Mouse (Mus musculus) intestine, embryonic 15.5 days (tissue): ENCODE measurements around the gene Samd7. TPM values are rescaled to one million over a fixed set of nuclear protein-coding genes. Genes with fewer than 3 reads are reported as not detected.
A peak's percentile ranks its signal among the peaks of the same experiment; 100 is the strongest.
"Not testable (repeated sequence)": the region's sequence is repeated elsewhere in the genome, so short reads cannot be mapped to it uniquely, and the experiment has no call there.

Source experiments
- ATAC-seq: fragments of 200-750 bp; cut with Nextera tagmentation; 2 replicates; pipeline ENCODE4 v1.8.0; 2017; ENCODE audit warnings: moderate TSS enrichment, moderate library complexity
- H3K27ac ChIP-seq: fragments of 300-500 bp; sonication (generic); 2 replicates; pipeline ENCODE4 v1.5.1; 2015; ENCODE audit warnings: mild to moderate bottlenecking, inconsistent platforms
- H3K27me3 ChIP-seq: fragments of 300-500 bp; sonication (generic); replicated peaks from 2 replicates; pipeline ENCODE4 v1.6.1; 2015; ENCODE audit warnings: inconsistent platforms
- H3K36me3 ChIP-seq: fragments of 300-500 bp; sonication (generic); 2 replicates; pipeline ENCODE4 v1.6.1; 2015; ENCODE audit warnings: inconsistent platforms
- H3K4me1 ChIP-seq: fragments of 300-500 bp; sonication (generic); replicated peaks from 2 replicates; pipeline ENCODE4 v1.6.1; 2015; ENCODE audit warnings: inconsistent platforms
- H3K4me2 ChIP-seq: fragments of 300-500 bp; sonication (generic); replicated peaks from 2 replicates; pipeline ENCODE4 v1.6.1; 2015; ENCODE audit warnings: mild to moderate bottlenecking, inconsistent platforms
- H3K4me3 ChIP-seq: fragments of 300-500 bp; sonication (generic); replicated peaks from 2 replicates; pipeline ENCODE4 v1.5.1; 2015; ENCODE audit warnings: inconsistent platforms
- H3K9ac ChIP-seq: fragments of 300-500 bp; sonication (generic); 2 replicates; pipeline ENCODE4 v1.6.1; 2015; ENCODE audit warnings: inconsistent platforms
- H3K9me3 ChIP-seq: fragments of 300-500 bp; sonication (generic); 2 replicates; pipeline ENCODE4 v1.6.1; 2016; ENCODE audit warnings: inconsistent platforms
- WGBS: fragments of 180-500 bp; shearing (Covaris S2); methylation state at CpG from one replicate; pipeline ENCODE4 v1.1.7; 2015; 5-methylcytosine and 5-hydroxymethylcytosine counted together
- polyA plus RNA-seq: library from polyadenylated mRNA; unstranded; fragments of >200 nt; fragmentation: Nextera tagmentation; extraction: Ambion mirVana; gene quantifications from 2 replicates; pipeline ENCODE4 v1.2.1, GENCODE M21; 2015

The Samd7 gene
- not detected in 2 replicates for polyA plus RNA-seq

DNA sequence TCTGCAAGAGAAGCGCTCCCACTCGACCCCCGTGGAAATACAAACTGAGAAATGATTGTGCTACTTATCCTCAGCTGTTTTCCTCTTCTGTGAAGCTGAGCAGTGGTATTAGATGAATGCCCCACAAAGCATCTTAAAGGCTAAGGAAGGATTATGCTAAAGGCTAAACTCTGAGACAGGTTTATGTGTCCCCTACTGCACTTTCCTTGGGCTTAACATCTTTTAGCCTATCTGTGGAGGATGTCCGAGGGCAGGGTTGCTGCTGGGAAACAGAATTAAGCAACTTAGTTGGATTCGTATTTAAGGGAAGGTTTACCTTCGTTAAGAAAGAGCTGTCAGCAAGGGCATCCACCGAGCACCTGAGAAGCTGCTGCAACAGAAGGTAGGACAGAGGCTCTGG lies at the start of gene Samd7:
Samd7 (plus strand) TSS at position 288 of the 400 bp plus-strand sequence.
- no peaks in the 10 kb centered on the region for H3K9me3 ChIP-seq
- H3K4me1 ChIP-seq, result 0 out of 2 replicates have a peak, but pooled peaks cover 3% of the 10 kb centered on the region
- no peak within 1 kb of the TSS for H3K9ac ChIP-seq
- no peaks in the 10 kb centered on the region for H3K36me3 ChIP-seq
- H3K4me3 ChIP-seq, result no peak within 1 kb of the TSS
- ATAC-seq, result no peak
- no peak within 1 kb of the TSS for H3K27ac ChIP-seq
- WGBS, result 67% methylated on average over 7 of the region's 7 CpGs
- no peaks in the 10 kb centered on the region for H3K27me3 ChIP-seq
- H3K4me2 ChIP-seq, result no peak within 1 kb of the TSS

GRCm38 (mm10) chr3:30696346-30696745 lies 49.7 kb upstream of the Samd7 start:
- Histone ChIP-seq H3K4me1 (no peaks in the 10 kb centered on the region), H3K27ac (no peak overlapping the region), H3K36me3 (no peaks in the 10 kb centered on the region), H3K4me3 (no peak overlapping the region), H3K9me3 (no peaks in the 10 kb centered on the region), H3K4me2 (no peak overlapping the region), H3K27me3 (no peaks in the 10 kb centered on the region), H3K9ac (no peak overlapping the region)
- WGBS, result 15% methylated on average over 2 of the region's 2 CpGs
- peak; percentile 63; the same call in 1 of the 2 replicates for ATAC-seq

DNA sequence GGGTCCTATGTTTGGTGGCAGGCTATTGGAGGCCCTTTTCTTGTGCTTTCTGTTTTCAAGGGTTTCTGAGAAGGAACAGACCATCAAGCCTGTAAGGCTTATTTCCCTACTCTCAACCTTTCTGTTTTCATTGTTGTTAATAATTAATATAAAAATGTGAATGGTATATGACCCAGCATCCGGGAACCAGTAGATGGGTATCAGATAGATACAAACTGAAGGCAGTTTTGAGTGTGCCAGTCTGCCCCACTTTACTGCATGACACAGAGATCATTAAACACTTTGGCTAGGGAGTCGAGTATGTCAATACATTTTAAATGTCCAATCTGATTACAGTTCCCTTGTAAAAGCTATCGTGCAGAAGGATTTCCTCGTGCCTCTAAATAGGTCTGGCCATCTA lies 48.2 kb upstream of the Samd7 start:
- Histone ChIP-seq H3K4me2 (no peak overlapping the region), H3K27ac (no peak overlapping the region), H3K9me3 (no peaks in the 10 kb centered on the region), H3K4me1 (no peaks in the 10 kb centered on the region), H3K4me3 (no peak overlapping the region), H3K9ac (no peak overlapping the region), H3K27me3 (no peaks in the 10 kb centered on the region), H3K36me3 (no peaks in the 10 kb centered on the region)
- WGBS, result 28% methylated on average over 4 of the region's 4 CpGs
- peak; percentile 51 for ATAC-seq

- not testable (repeated sequence) for H3K9me3 ChIP-seq, H3K27me3 ChIP-seq, H3K27ac ChIP-seq, H3K4me3 ChIP-seq, H3K36me3 ChIP-seq, H3K9ac ChIP-seq, H3K4me2 ChIP-seq, H3K4me1 ChIP-seq
- WGBS, result 72% methylated on average over 6 of the region's 6 CpGs
- peak; percentile 66; the same call in 1 of the 2 replicates for ATAC-seq
Measured at GRCm38 (mm10) chr3:30699711-30700505, 46.2 kb upstream of the Samd7 start, which contains the start of gene Lrrc31. Gene Lrrc31, minus strand, starts transcription at chr3:30699843.

DNA sequence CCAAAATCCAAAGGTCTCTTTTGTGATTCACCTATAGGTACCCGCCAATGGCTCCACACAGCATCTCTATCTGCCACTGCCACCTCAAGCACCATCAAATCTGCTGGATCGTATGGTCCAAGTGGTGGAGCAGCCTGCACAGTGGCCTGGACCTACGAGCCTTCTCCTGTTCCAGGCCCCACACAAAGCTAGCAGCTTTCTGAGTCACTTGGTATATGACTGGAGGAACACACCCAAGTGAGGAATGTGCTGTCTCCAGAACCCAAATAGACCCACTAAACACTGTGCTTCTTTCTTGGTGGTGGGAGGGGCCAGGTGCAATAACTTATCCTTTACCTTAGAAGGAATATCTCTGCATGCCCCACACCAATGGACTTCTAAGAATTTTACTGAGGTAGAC lies 40.1 kb upstream of the Samd7 start:
- H3K9ac ChIP-seq, result no peak overlapping the region
- no peaks in the 10 kb centered on the region for H3K27me3 ChIP-seq
- H3K4me1 ChIP-seq, result no peaks in the 10 kb centered on the region
- H3K4me2 ChIP-seq, result no peak overlapping the region
- no peaks in the 10 kb centered on the region for H3K36me3 ChIP-seq
- peak; percentile 65 for ATAC-seq
- H3K9me3 ChIP-seq, result no peaks in the 10 kb centered on the region
- H3K4me3 ChIP-seq, result no peak overlapping the region
- WGBS, result 74% methylated on average over 3 of the region's 3 CpGs
- no peak overlapping the region for H3K27ac ChIP-seq

- no peak overlapping the region for H3K27ac ChIP-seq
- no peaks in the 10 kb centered on the region for H3K4me1 ChIP-seq
- H3K4me3 ChIP-seq, result no peak overlapping the region
- H3K9ac ChIP-seq, result no peak overlapping the region
- WGBS, result 75% methylated on average over 4 of the region's 4 CpGs
- no peak overlapping the region for H3K4me2 ChIP-seq
- H3K9me3 ChIP-seq, result no peaks in the 10 kb centered on the region
- no peaks in the 10 kb centered on the region for H3K36me3 ChIP-seq
- ATAC-seq, result no peak
- H3K27me3 ChIP-seq, result no peaks in the 10 kb centered on the region
Measured at GRCm38 (mm10) chr3:30706614-30707276, 39.3 kb upstream of the Samd7 start.

GRCm38 (mm10) chr3:30710191-30710590 lies 35.9 kb upstream of the Samd7 start:
- H3K9me3 ChIP-seq, result no peaks in the 10 kb centered on the region
- H3K27ac ChIP-seq, result no peak overlapping the region
- H3K4me2 ChIP-seq, result no peak overlapping the region
- no peak for ATAC-seq
- 82% methylated on average over 6 of the region's 6 CpGs for WGBS
- H3K27me3 ChIP-seq, result no peaks in the 10 kb centered on the region
- H3K4me1 ChIP-seq, result no peaks in the 10 kb centered on the region
- no peak overlapping the region for H3K4me3 ChIP-seq
- H3K9ac ChIP-seq, result no peak overlapping the region
- H3K36me3 ChIP-seq, result no peaks in the 10 kb centered on the region

GRCm38 (mm10) chr3:30713334-30713733 lies 32.8 kb upstream of the Samd7 start:
- Histone ChIP-seq H3K27ac (no peak overlapping the region), H3K4me2 (no peak overlapping the region), H3K27me3 (no peaks in the 10 kb centered on the region), H3K36me3 (no peaks in the 10 kb centered on the region), H3K4me3 (no peak overlapping the region), H3K4me1 (no peaks in the 10 kb centered on the region), H3K9me3 (no peaks in the 10 kb centered on the region), H3K9ac (no peak overlapping the region)
- ATAC-seq, result no peak
- 68% methylated on average over 1 of the region's 1 CpGs for WGBS

DNA sequence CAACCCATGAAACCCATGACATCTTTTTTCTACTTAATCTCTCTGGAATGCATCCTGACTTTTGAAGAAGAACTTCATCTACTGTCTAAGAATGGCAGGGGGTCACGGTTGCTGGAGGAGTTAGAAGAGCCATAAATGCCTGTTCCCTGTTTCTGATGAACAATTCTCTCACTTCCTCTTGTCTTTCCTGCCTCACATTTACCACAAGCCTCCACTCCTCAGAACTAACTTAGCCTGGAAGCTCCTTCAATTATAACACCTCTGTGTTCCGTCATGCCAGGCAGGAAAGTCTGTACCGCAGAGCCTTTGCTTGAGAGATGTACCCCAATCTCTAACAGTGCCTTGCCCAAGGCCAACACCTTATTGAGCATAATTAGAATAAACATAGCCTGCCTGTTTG lies 27.4 kb upstream of the Samd7 start:
- ATAC-seq, result no peak

DNA sequence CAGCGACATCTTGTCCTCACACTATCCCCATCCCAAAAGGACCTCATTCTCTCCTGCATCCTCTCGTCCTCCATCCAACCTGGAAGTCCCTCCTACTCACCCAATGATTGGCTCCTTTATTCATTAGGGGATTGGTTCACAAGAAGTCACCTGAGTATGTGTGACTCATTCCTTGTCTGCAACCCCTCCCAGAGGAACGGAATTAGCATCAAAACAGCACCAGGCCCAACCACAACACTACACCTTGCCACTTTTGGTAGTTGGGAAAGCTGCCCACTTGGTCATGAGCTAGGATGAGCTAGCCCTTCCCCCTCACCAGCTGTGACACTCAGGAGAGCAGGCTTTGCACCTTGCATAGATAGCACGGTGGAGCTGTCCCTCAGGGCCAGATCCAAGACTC lies 24.1 kb upstream of the Samd7 start:
- H3K4me2 ChIP-seq, result no peak overlapping the region
- no peak overlapping the region for H3K27ac ChIP-seq
- H3K9ac ChIP-seq, result no peak overlapping the region
- H3K9me3 ChIP-seq, result no peaks in the 10 kb centered on the region
- no peak overlapping the region for H3K4me3 ChIP-seq
- H3K27me3 ChIP-seq, result no peaks in the 10 kb centered on the region
- ATAC-seq, result no peak
- H3K4me1 ChIP-seq, result no peaks in the 10 kb centered on the region
- whole genome bisulfite sequencing, result 86% methylated on average over 4 of the region's 4 CpGs
- no peaks in the 10 kb centered on the region for H3K36me3 ChIP-seq

More for the DNA sequence above, 27.4 kb upstream of the Samd7 start:
- H3K36me3 ChIP-seq, result no peaks in the 10 kb centered on the region
- H3K9ac ChIP-seq, result no peak overlapping the region
- no peak overlapping the region for H3K4me3 ChIP-seq
- H3K4me2 ChIP-seq, result no peak overlapping the region
- H3K27me3 ChIP-seq, result no peaks in the 10 kb centered on the region
- H3K27ac ChIP-seq, result no peak overlapping the region
- H3K4me1 ChIP-seq, result no peaks in the 10 kb centered on the region
- 79% methylated on average over 3 of the region's 3 CpGs for WGBS
- H3K9me3 ChIP-seq, result no peaks in the 10 kb centered on the region

DNA sequence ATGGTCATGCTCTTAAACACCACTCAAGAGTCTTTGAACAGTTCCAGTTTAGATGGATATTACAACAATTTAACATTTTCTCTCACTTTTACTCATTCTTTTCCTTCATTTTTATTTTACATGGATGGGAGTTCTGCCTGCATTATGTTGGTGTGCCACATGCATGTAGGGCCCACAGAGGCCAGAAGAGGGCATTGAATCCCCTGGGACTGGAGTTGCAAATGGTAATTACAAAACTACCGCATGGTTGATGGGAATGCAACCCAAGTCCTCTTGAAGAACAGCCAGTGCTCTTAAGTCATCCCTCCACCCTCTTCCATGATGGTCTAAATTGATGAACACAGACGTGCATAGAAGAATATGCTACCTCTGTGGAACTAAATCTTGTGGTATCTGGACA lies 23.6 kb upstream of the Samd7 start:
- no peak overlapping the region for H3K4me2 ChIP-seq
- 78% methylated on average over 2 of the region's 2 CpGs for WGBS

DNA sequence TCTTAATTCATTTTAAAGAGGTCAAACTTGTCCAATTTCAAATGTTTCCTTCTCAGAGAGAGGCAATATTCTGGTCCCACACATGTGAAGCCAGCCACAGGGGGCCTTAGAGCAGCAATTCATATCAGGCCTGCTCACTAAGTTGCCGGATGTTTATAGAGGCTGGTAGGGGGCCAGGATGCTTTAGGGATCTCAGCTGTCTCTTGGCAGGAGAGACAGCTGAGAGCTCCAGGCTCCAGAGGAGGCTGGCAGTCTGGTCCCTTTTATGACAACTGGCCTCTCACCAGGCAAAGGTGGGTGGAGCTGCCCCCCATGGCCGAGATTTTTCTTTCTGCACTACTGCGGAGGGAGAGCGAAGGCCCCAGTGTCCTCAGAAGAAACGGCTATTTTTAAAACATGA lies 22.9 kb upstream of the Samd7 start:
- ATAC-seq, result no peak
- Histone ChIP-seq H3K4me2 (no peak overlapping the region), H3K9ac (no peak overlapping the region), H3K4me1 (no peaks in the 10 kb centered on the region), H3K4me3 (no peak overlapping the region), H3K27me3 (no peaks in the 10 kb centered on the region), H3K36me3 (no peaks in the 10 kb centered on the region), H3K27ac (no peak overlapping the region), H3K9me3 (no peaks in the 10 kb centered on the region)
- WGBS, result 38% methylated on average over 5 of the region's 5 CpGs

More for the DNA sequence above, 23.6 kb upstream of the Samd7 start:
- Histone ChIP-seq H3K9me3 (no peaks in the 10 kb centered on the region), H3K36me3 (no peaks in the 10 kb centered on the region), H3K4me1 (no peaks in the 10 kb centered on the region), H3K4me3 (no peak overlapping the region), H3K27ac (no peak overlapping the region), H3K27me3 (no peaks in the 10 kb centered on the region), H3K9ac (no peak overlapping the region)
- ATAC-seq, result no peak
